ENCODE assay signal across 21 mouse cellular contexts in genomic region chr3:132158817-132159216, GRCm38 (mm10).
"Had no signal": no experiment of that assay in that cellular context is flagged by ENCODE, and none has a peak within 500 bp of the region (broad histone marks: within the 10 kb centered on the region; RNA-seq: fewer than 3 reads in every experiment).

No protein-coding gene starts in this region.

- ATAC-seq: liver, postnatal 0 days; lung, postnatal 0 days had no signal

- H3K4me3 ChIP-seq: liver, embryonic 13.5 days; liver, embryonic 15.5 days; lung, embryonic 15.5 days; megakaryocyte, embryonic 14.5 days; myocyte; neural tube, embryonic 13.5 days; neural tube, embryonic 15.5 days; stomach, embryonic 15.5 days had no signal

- DNase-seq: liver, embryonic 13.5 days; liver, postnatal 0 days; lung, adult 2 months; lung, postnatal 14 days; lung, postnatal 36 days; retina, postnatal 1 day; right cerebral cortex, adult 18-20 months; thymus, adult 2 months; thymus, postnatal 25 days; thymus, postnatal 4 days had no signal

- H3K9ac ChIP-seq: liver, embryonic 13.5 days; liver, embryonic 15.5 days; liver, postnatal 0 days; lung, embryonic 15.5 days; neural tube, embryonic 13.5 days; neural tube, embryonic 15.5 days; stomach, embryonic 15.5 days had no signal

- H3K9me3 ChIP-seq: liver, embryonic 13.5 days; liver, embryonic 15.5 days; lung, embryonic 15.5 days; neural tube, embryonic 13.5 days; neural tube, embryonic 15.5 days; stomach, embryonic 15.5 days had no signal

- H3K27ac ChIP-seq: liver, embryonic 13.5 days; liver, embryonic 15.5 days; lung, embryonic 15.5 days; macrophage; neural tube, embryonic 13.5 days; neural tube, embryonic 15.5 days; stomach, embryonic 15.5 days; stomach, postnatal 0 days had no signal

- H3K27me3 ChIP-seq: liver, embryonic 13.5 days; liver, embryonic 15.5 days; lung, embryonic 15.5 days; megakaryocyte, embryonic 14.5 days; neural tube, embryonic 13.5 days; neural tube, embryonic 15.5 days; stomach, embryonic 15.5 days had no signal

- H3K36me3 ChIP-seq: liver, embryonic 13.5 days; liver, embryonic 15.5 days; lung, embryonic 15.5 days; neural tube, embryonic 13.5 days; neural tube, embryonic 15.5 days; stomach, embryonic 15.5 days had no signal

- H3K4me1 ChIP-seq: liver, embryonic 13.5 days; liver, embryonic 15.5 days; lung, embryonic 15.5 days; megakaryocyte, embryonic 14.5 days; neural tube, embryonic 13.5 days; neural tube, embryonic 15.5 days; stomach, embryonic 15.5 days had no signal

- H3K4me2 ChIP-seq: liver, embryonic 11.5 days; liver, embryonic 13.5 days; liver, embryonic 15.5 days; lung, embryonic 15.5 days; neural tube, embryonic 13.5 days; neural tube, embryonic 15.5 days; stomach, embryonic 15.5 days had no signal
